Mouse (Mus musculus) kidney, adult 18-20 months (tissue): Measurements from ENCODE around the gene Gm10974.

Source experiments
- DNase-seq: peaks from one replicate; pipeline ENCODE4 v3.0.0; 2021

Gm10974 gene

GRCm38 (mm10) chr7:66406971-66407370, 41.3 kb downstream of the Gm10974 start:
- DNase-seq: no peak

GRCm38 (mm10) chr7:66409433-66409832, 43.7 kb downstream of the Gm10974 start:
- DNase-seq: no peak

GRCm38 (mm10) chr7:66413093-66413492, 47.4 kb downstream of the Gm10974 start:
- no peak for DNase-seq

GRCm38 (mm10) chr7:66416829-66417228, 51.1 kb downstream of the Gm10974 start:
- no peak for DNase-seq

GRCm38 (mm10) chr7:66418981-66419380, 53.3 kb downstream of the Gm10974 start:
- DNase-seq: no peak

GRCm38 (mm10) chr7:66421903-66422302, 56.2 kb downstream of the Gm10974 start:
- no peak for DNase-seq

GRCm38 (mm10) chr7:66427053-66427436, 61.3 kb downstream of the Gm10974 start:
- no peak for DNase-seq

GRCm38 (mm10) chr7:66427437-66428161, 61.9 kb downstream of the Gm10974 start, which contains the start of gene Aldh1a3:
Gene Aldh1a3, minus strand, starts transcription at chr7:66427517.
- DNase-seq: peak; percentile 33

GRCm38 (mm10) chr7:66434453-66434935, 68.8 kb downstream of the Gm10974 start:
- DNase-seq: peak; percentile 69
